Mouse (Mus musculus) left cerebral cortex, adult 18-20 months (tissue): ENCODE results near the gene Slc35g1. TPM values are rescaled to one million over a fixed set of nuclear protein-coding genes. Genes with fewer than 3 reads are reported as not detected.

Source experiments
- total RNA-seq, 2 experiments: library from RNA; stranded (reverse); gene quantifications; 2 replicates each; pipeline ENCODE4 v1.2.3; 2021

Gene Slc35g1
- total RNA-seq, 2 experiments from 2014 or later, result 1.5 to 2.0 TPM

Other genes starting within 250 kb of the Slc35g1 start
- 10 to 100 TPM; 13.5 to 13.6 TPM for gene Fra10ac1, start 171.8 kb upstream of the Slc35g1 start, total RNA-seq
- gene Lgi1, start 131.4 kb upstream of the Slc35g1 start, total RNA-seq, result 100 to 1,000 TPM; 130 to 135 TPM
- 1 to 10 TPM; 4.9 to 5.3 TPM for gene Plce1, start 85.1 kb downstream of the Slc35g1 start, total RNA-seq